Mouse (Mus musculus): ENCODE results near the gene Dock10. TPM values are rescaled to one million over a fixed set of nuclear protein-coding genes. Genes with fewer than 3 reads are reported as not detected.

Dock10 gene
- polyA plus RNA-seq, 1 experiment, result 4.1 TPM

DNA sequence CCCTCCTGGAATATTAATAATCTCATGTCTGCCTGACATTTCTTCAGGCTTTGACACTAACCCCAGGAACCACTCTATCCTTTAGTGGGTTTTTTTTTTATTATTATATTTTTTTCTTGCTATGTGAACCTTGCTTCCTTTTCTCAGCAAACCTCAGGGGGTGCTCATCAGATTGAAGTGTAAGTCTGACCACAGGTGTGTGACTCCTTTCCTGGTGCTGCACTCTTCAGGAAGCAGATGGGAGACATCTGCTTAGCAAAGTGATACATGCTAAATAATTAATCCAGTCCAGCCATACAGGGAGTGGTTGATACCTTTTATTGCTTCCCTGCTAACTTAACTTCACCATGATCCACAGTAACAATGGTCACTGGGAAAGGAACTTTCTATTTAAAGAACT lies 130.3 kb downstream of the Dock10 start:
- Histone ChIP-seq H3K27ac (ENCODE audit: insufficient read depth, low read depth, low read length) (no peak overlapping the region), H3K36me3 (ENCODE audit: control insufficient read depth, insufficient read depth, low read length) (no peaks in the 10 kb centered on the region), H3K4me3 (ENCODE audit: insufficient read depth, low read depth, low read length) (no peak overlapping the region), H3K27me3 (replicated peaks; ENCODE audit: control insufficient read depth, insufficient read depth, low read length) (no peaks in the 10 kb centered on the region), H3K4me1 (ENCODE audit: control insufficient read depth, insufficient read depth, low read length) (no peaks in the 10 kb centered on the region)
- no peak for TF ChIP-seq POLR2A (IDR thresholded peaks at IDR 0.05; ENCODE audit: low read depth, low read length)
- no peak for TF ChIP-seq CTCF (conservative IDR thresholded peaks at IDR 0.05; ENCODE audit: insufficient read depth, insufficient read length, low read depth, low read length)
- DNase-seq, result no peak

DNA sequence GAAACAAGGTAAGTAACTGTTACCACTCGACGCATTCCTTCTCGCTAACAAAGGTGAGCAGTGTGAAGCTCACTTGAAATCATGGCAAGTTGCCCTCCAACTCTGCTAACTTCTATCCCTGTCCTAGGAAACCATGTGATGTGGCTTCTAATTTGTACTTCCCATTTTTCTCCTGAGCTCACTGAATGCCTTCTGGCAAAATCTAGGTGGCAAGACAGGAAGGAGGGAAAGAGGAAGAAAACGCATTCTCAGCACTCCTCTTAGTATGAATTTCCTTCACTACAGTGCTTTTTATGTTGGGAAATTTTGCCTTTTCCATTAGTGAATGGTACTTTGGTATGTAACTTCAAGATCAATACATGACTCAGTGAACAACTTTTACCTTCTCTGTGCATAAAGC lies 131.5 kb downstream of the Dock10 start:
- TF ChIP-seq POLR2A (IDR thresholded peaks at IDR 0.05; ENCODE audit: low read depth, low read length), result no peak
- TF ChIP-seq CTCF (conservative IDR thresholded peaks at IDR 0.05; ENCODE audit: insufficient read depth, insufficient read length, low read depth, low read length), result no peak
- Histone ChIP-seq H3K4me3 (ENCODE audit: insufficient read depth, low read depth, low read length) (no peak overlapping the region), H3K27ac (ENCODE audit: insufficient read depth, low read depth, low read length) (no peak overlapping the region), H3K4me1 (ENCODE audit: control insufficient read depth, insufficient read depth, low read length) (no peaks in the 10 kb centered on the region), H3K27me3 (replicated peaks; ENCODE audit: control insufficient read depth, insufficient read depth, low read length) (no peaks in the 10 kb centered on the region), H3K36me3 (ENCODE audit: control insufficient read depth, insufficient read depth, low read length) (no peaks in the 10 kb centered on the region)
- WGBS, result 90% methylated on average over 4 of the region's 4 CpGs
- DNase-seq, result no peak

- Histone ChIP-seq H3K4me3 (ENCODE audit: insufficient read depth, low read depth, low read length) (no peak overlapping the region), H3K4me1 (ENCODE audit: control insufficient read depth, insufficient read depth, low read length) (no peaks in the 10 kb centered on the region), H3K27ac (ENCODE audit: insufficient read depth, low read depth, low read length) (no peak overlapping the region), H3K36me3 (ENCODE audit: control insufficient read depth, insufficient read depth, low read length) (no peaks in the 10 kb centered on the region), H3K27me3 (replicated peaks; ENCODE audit: control insufficient read depth, insufficient read depth, low read length) (no peaks in the 10 kb centered on the region)
- no peak for TF ChIP-seq POLR2A (IDR thresholded peaks at IDR 0.05; ENCODE audit: low read depth, low read length)
- no peak for TF ChIP-seq CTCF (conservative IDR thresholded peaks at IDR 0.05; ENCODE audit: insufficient read depth, insufficient read length, low read depth, low read length)
- WGBS, result 40% methylated on average over 1 of the region's 1 CpGs
- no peak for DNase-seq
These were observed 133.0 kb downstream of the Dock10 start for GRCm38 (mm10) chr1:80625371-80625770.

DNA sequence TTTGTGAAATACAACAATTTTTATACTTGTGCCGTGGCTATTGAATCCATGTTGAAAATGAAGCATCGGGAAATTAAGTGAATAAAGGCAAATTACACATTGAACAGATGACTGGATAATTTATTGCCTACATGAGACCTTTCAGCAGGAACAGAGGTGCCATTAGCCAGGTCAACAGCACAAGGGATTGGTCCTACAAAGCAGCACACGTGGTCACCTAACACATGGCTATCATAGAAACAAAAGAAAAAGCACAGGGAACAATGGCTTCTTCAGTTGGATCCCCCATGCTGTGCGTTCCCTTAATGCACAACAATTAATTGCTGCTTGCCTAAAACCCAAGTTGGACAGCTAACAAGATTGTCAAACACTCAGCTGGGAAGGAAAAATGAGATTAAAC lies 133.8 kb downstream of the Dock10 start:
- no peak for TF ChIP-seq CTCF (conservative IDR thresholded peaks at IDR 0.05; ENCODE audit: insufficient read depth, insufficient read length, low read depth, low read length)
- TF ChIP-seq POLR2A (IDR thresholded peaks at IDR 0.05; ENCODE audit: low read depth, low read length), result no peak
- Histone ChIP-seq H3K4me3 (ENCODE audit: insufficient read depth, low read depth, low read length) (no peak overlapping the region), H3K4me1 (ENCODE audit: control insufficient read depth, insufficient read depth, low read length) (no peaks in the 10 kb centered on the region), H3K27me3 (replicated peaks; ENCODE audit: control insufficient read depth, insufficient read depth, low read length) (no peaks in the 10 kb centered on the region), H3K27ac (ENCODE audit: insufficient read depth, low read depth, low read length) (no peak overlapping the region), H3K36me3 (ENCODE audit: control insufficient read depth, insufficient read depth, low read length) (no peaks in the 10 kb centered on the region)
- no peak for DNase-seq
- 88% methylated on average over 4 of the region's 4 CpGs for WGBS

DNA sequence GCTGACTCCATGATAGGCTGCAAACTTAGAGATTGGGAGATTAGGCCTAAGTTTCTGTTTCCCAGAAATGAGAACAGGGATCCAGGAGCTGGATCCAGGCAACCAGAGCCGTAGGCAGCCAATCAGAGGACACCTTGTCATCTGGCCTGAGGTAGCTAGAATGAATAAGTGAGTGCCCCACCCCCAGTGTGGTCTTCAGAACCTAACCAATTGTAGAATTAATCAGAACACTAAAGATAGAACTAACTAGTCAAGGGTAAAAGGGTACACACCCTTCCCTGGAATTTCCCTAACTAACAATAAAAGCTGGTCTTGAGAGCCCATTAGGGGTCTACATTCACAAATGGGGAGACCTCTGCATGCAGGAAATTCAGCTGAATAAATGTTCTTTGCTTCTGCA lies 135.7 kb downstream of the Dock10 start:
- Histone ChIP-seq H3K27me3 (replicated peaks; ENCODE audit: control insufficient read depth, insufficient read depth, low read length) (no peaks in the 10 kb centered on the region), H3K36me3 (ENCODE audit: control insufficient read depth, insufficient read depth, low read length) (no peaks in the 10 kb centered on the region), H3K4me1 (ENCODE audit: control insufficient read depth, insufficient read depth, low read length) (no peaks in the 10 kb centered on the region), H3K4me3 (ENCODE audit: insufficient read depth, low read depth, low read length) (no peak overlapping the region), H3K27ac (ENCODE audit: insufficient read depth, low read depth, low read length) (no peak overlapping the region)
- DNase-seq, result no peak
- WGBS, result 90% methylated on average over 1 of the region's 1 CpGs
- TF ChIP-seq CTCF (conservative IDR thresholded peaks at IDR 0.05; ENCODE audit: insufficient read depth, insufficient read length, low read depth, low read length) (no peak), POLR2A (IDR thresholded peaks at IDR 0.05; ENCODE audit: low read depth, low read length) (no peak)

- H3K4me1 ChIP-seq (ENCODE audit: control insufficient read depth, insufficient read depth, low read length), result no peaks in the 10 kb centered on the region
- H3K36me3 ChIP-seq (ENCODE audit: control insufficient read depth, insufficient read depth, low read length), result no peaks in the 10 kb centered on the region
- H3K27me3 ChIP-seq (replicated peaks; ENCODE audit: control insufficient read depth, insufficient read depth, low read length), result no peaks in the 10 kb centered on the region
- TF ChIP-seq CTCF (conservative IDR thresholded peaks at IDR 0.05; ENCODE audit: insufficient read depth, insufficient read length, low read depth, low read length) (no peak), POLR2A (IDR thresholded peaks at IDR 0.05; ENCODE audit: low read depth, low read length) (no peak)
- 67% methylated on average over 2 of the region's 2 CpGs for WGBS
- no peak overlapping the region for H3K4me3 ChIP-seq (ENCODE audit: insufficient read depth, low read depth, low read length)
- no peak for DNase-seq
- no peak overlapping the region for H3K27ac ChIP-seq (ENCODE audit: insufficient read depth, low read depth, low read length)
These were observed 139.2 kb downstream of the Dock10 start for GRCm38 (mm10) chr1:80619100-80619499.

DNA sequence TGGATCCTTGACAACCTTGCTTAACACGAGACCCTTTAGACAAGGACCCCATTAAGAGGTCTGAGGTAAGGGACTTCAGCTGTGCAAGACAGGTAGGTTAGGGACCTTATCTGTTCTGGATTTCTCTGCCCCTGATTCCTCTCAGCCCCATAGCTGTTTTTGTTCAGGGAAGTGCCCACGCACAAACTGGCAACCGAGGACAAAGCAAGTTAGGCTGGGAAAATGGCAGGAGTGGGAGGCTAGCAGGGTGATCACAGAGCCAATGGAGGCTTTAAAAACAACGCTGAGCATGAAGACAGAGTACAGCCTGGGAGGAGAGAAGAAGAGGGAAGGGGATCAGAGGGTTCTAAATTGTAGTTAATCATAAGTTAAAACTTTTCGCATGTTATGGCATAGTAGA lies 141.7 kb downstream of the Dock10 start:
- H3K4me1 ChIP-seq (ENCODE audit: control insufficient read depth, insufficient read depth, low read length), result no peaks in the 10 kb centered on the region
- 83% methylated on average over 5 of the region's 5 CpGs for WGBS
- H3K36me3 ChIP-seq (ENCODE audit: control insufficient read depth, insufficient read depth, low read length), result no peaks in the 10 kb centered on the region
- no peaks in the 10 kb centered on the region for H3K27me3 ChIP-seq (replicated peaks; ENCODE audit: control insufficient read depth, insufficient read depth, low read length)
- H3K4me3 ChIP-seq (ENCODE audit: insufficient read depth, low read depth, low read length), result no peak overlapping the region
- TF ChIP-seq CTCF (conservative IDR thresholded peaks at IDR 0.05; ENCODE audit: insufficient read depth, insufficient read length, low read depth, low read length), result no peak
- TF ChIP-seq POLR2A (IDR thresholded peaks at IDR 0.05; ENCODE audit: low read depth, low read length), result no peak
- no peak for DNase-seq
- no peak overlapping the region for H3K27ac ChIP-seq (ENCODE audit: insufficient read depth, low read depth, low read length)

- H3K4me3 ChIP-seq (ENCODE audit: insufficient read depth, low read depth, low read length), result no peak overlapping the region
- no peak for TF ChIP-seq CTCF (conservative IDR thresholded peaks at IDR 0.05; ENCODE audit: insufficient read depth, insufficient read length, low read depth, low read length)
- no peak for TF ChIP-seq POLR2A (IDR thresholded peaks at IDR 0.05; ENCODE audit: low read depth, low read length)
- no peak for DNase-seq
- no peaks in the 10 kb centered on the region for H3K4me1 ChIP-seq (ENCODE audit: control insufficient read depth, insufficient read depth, low read length)
- H3K36me3 ChIP-seq (ENCODE audit: control insufficient read depth, insufficient read depth, low read length), result no peaks in the 10 kb centered on the region
- H3K27ac ChIP-seq (ENCODE audit: insufficient read depth, low read depth, low read length), result no peak overlapping the region
- H3K27me3 ChIP-seq (replicated peaks; ENCODE audit: control insufficient read depth, insufficient read depth, low read length), result no peaks in the 10 kb centered on the region
- WGBS, result 89% methylated on average over 5 of the region's 5 CpGs
These were observed 143.6 kb downstream of the Dock10 start for GRCm38 (mm10) chr1:80614750-80615149.

Measured in kidney, adult 2 months (tissue).